Mouse (Mus musculus): ENCODE measurements around the gene Cnot11. TPM values are rescaled to one million over a fixed set of nuclear protein-coding genes. Genes with fewer than 3 reads are reported as not detected.

Gene Cnot11
- total and polyA plus RNA-seq, 2 experiments from 2014 or later = 12.7 to 31.7 TPM

DNA sequence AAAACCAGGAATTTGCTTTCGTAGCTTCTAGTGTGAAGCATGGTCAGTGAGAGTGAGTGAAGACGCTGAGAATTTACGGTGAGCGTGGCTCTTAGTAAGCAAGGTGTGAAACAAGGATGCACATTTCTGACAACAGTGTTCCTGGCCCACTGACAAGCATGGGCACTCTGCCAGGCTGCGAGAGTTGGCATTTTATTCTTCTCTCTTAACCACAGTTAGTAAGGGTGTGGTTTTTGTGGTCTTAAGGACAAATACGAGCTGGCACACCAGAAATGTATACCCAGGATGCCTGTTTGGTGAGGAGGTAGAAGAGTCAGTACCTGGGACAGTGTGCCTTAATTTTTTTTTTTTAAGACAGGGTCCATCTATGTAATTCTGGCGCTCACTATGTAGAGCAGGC lies 10.8 kb downstream of the Cnot11 start:
- H3K9ac ChIP-seq (replicated peaks; ENCODE audit: low read length) = no peak overlapping the region
- 78% methylated on average over 7 of the region's 7 CpGs for WGBS
- no peaks in the 10 kb centered on the region for H3K9me3 ChIP-seq (ENCODE audit: low read length)
- no peak overlapping the region for H3K4me3 ChIP-seq (ENCODE audit: low read length)
- TF ChIP-seq CTCF (IDR thresholded peaks at IDR 0.05; ENCODE audit: low read depth) = no peak
- no peak for ATAC-seq
- H3K27ac ChIP-seq = no peak overlapping the region
- H3K4me1 ChIP-seq (ENCODE audit: insufficient read depth, low read length) = no peaks in the 10 kb centered on the region
- H3K27me3 ChIP-seq (ENCODE audit: insufficient read depth, low read length) = no peaks in the 10 kb centered on the region
- peaks cover 25% of the 10 kb centered on the region for H3K36me3 ChIP-seq (ENCODE audit: insufficient read depth, low read length)
- DNase-seq (ENCODE audit: low spot score) = peak; percentile 8
- no peak overlapping the region for H3K4me2 ChIP-seq (ENCODE audit: low read depth, low read length)

DNA sequence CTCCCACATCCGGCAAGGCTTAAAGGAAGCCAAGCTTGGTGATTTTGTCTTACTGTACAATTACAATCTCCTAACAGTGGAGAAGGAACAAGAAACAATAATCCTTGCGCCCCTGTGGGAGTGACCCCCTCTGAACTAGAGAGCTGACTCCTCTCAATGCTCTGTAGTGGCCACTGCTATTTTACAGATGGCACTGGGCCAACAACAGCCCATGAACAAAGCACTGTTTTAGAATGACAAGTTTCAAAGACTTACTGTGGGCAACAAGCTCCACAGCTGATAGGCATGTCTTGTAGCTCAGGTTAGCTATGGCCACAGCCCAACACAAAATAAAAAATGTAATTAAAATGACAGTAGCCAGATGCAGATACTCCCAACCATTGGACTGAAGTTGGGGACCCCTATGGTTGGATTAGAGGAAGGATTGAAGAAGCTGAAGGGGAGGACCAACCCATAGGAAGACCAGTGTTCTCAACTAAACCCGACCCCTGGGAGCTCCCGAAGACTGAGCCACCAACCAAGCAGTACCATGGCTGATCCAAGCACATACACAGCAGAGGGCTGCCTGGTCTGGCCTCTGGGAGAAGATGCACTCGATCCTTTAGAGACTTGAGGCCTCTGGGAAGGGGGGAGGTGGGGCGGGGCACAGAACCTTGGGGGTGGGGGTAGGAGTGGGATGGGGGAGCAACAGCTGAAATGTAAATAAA lies 11.5 kb downstream of the Cnot11 start:
- TF ChIP-seq CTCF (IDR thresholded peaks at IDR 0.05; ENCODE audit: low read depth) = no peak
- Histone ChIP-seq H3K9ac (replicated peaks; ENCODE audit: low read length) (no peak overlapping the region), H3K4me2 (ENCODE audit: low read depth, low read length) (no peak overlapping the region), H3K36me3 (ENCODE audit: insufficient read depth, low read length) (peaks cover 24% of the 10 kb centered on the region), H3K4me1 (ENCODE audit: insufficient read depth, low read length) (no peaks in the 10 kb centered on the region), H3K4me3 (ENCODE audit: low read length) (no peak overlapping the region), H3K9me3 (ENCODE audit: low read length) (no peaks in the 10 kb centered on the region), H3K27ac (no peak overlapping the region), H3K27me3 (ENCODE audit: insufficient read depth, low read length) (no peaks in the 10 kb centered on the region)
- DNase-seq (ENCODE audit: low spot score) = no peak
- WGBS = 86% methylated on average over 6 of the region's 6 CpGs
- no peak for ATAC-seq

DNA sequence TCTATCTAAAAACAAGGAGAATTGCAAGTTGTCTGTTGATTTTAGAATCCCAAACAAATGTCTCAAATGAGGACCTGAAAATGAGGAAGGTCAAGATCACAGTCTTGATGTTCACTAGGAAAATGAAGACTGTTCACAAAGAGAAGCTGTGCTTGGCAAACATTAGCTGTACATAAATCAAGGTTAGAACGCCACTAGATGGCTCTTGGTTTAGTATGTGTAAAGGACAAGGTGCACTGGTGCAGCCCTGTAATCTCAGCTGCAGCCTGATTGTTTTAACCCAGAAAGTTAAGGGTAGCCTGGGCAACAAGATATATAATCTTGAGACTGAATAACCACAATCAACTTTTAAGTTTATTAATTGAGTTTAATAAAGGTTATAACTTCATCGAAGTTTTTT lies 12.4 kb downstream of the Cnot11 start:
- H3K27me3 ChIP-seq (ENCODE audit: insufficient read depth, low read length) = no peaks in the 10 kb centered on the region
- no peaks in the 10 kb centered on the region for H3K9me3 ChIP-seq (ENCODE audit: low read length)
- H3K9ac ChIP-seq (replicated peaks; ENCODE audit: low read length) = no peak overlapping the region
- H3K27ac ChIP-seq = no peak overlapping the region
- H3K4me1 ChIP-seq (ENCODE audit: insufficient read depth, low read length) = no peaks in the 10 kb centered on the region
- peak; percentile 41 for TF ChIP-seq CTCF (IDR thresholded peaks at IDR 0.05; ENCODE audit: low read depth)
- H3K36me3 ChIP-seq (ENCODE audit: insufficient read depth, low read length) = peaks cover 23% of the 10 kb centered on the region
- peak; percentile 48 for DNase-seq (ENCODE audit: low spot score)
- no peak; the same call in 1 of the 2 replicates for ATAC-seq
- 62% methylated on average over 2 of the region's 2 CpGs for WGBS
- H3K4me2 ChIP-seq (ENCODE audit: low read depth, low read length) = no peak overlapping the region
- no peak overlapping the region for H3K4me3 ChIP-seq (ENCODE audit: low read length)

DNA sequence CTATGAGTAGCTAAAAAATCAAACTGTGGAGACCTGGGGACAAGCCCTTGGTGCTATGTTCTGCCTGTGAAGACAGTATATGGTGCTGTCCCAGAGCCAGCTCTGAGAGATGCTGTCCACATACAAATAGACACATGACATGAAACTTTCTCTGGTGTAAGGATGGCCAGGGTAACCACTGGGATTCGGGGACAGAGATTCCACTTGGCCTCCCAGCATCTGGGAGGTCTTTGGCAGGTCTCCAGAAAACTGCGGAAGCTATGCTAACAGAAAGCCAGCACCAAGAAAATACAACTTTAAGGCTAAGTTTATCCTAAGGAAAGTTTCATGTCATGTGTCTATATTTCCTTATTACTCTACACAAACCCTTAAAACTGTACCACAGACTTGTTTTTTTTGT lies 15.0 kb downstream of the Cnot11 start:
- no peak for ATAC-seq
- peaks cover 24% of the 10 kb centered on the region for H3K36me3 ChIP-seq (ENCODE audit: insufficient read depth, low read length)
- no peak for TF ChIP-seq CTCF (IDR thresholded peaks at IDR 0.05; ENCODE audit: low read depth)
- H3K27ac ChIP-seq = no peak overlapping the region
- H3K4me3 ChIP-seq (ENCODE audit: low read length) = no peak overlapping the region
- no peaks in the 10 kb centered on the region for H3K9me3 ChIP-seq (ENCODE audit: low read length)
- no peak overlapping the region for H3K4me2 ChIP-seq (ENCODE audit: low read depth, low read length)
- no peaks in the 10 kb centered on the region for H3K27me3 ChIP-seq (ENCODE audit: insufficient read depth, low read length)
- H3K9ac ChIP-seq (replicated peaks; ENCODE audit: low read length) = no peak overlapping the region
- H3K4me1 ChIP-seq (ENCODE audit: insufficient read depth, low read length) = no peaks in the 10 kb centered on the region
- peak; percentile 23 for DNase-seq (ENCODE audit: low spot score)
- 69% methylated on average over 2 of the region's 2 CpGs for WGBS

DNA sequence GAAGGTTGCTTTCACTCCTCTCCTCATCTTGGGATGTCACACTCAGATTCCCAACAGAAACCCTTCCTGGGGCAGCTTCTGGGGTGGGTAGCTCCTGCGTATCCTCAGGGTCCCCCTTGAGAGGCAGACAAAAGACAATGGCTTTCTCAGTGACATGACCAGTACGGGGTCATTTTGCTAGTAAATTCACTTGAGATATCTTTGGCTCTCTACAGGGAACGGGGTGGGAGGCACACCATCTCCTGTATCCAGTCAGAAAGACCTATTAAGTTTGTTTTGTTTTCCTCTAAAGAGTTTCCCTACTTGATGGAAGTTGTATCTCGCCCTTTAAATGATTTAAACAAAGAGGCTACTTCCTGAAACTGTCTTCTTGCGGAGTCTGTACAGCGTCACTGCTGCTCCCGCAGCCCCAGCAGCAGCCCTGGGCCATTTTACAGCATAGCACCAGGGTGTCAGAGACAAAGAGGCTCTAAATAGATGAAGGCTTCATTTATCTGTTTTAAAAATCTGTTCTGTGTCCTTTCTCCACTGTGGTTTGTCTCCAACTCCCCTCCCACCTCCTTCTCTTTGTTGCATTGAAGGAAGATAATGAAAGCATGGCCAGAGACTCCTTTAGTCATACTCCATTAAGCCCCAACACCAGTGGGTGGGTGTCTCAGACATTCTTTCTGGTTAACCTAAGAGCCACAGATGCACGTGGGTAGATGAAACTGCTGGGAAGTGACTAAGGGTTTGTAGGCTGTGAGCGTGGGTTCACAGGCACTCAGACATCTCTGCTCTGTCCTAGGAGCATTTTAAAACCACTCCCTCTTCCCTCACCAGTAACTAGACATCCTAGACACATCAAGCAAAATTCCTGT lies 21.0 kb downstream of the Cnot11 start:
- H3K4me3 ChIP-seq (ENCODE audit: low read length) = no peak overlapping the region
- no peak for DNase-seq (ENCODE audit: low spot score)
- 34% methylated on average over 9 of the region's 9 CpGs for WGBS
- no peaks in the 10 kb centered on the region for H3K9me3 ChIP-seq (ENCODE audit: low read length)
- H3K36me3 ChIP-seq (ENCODE audit: insufficient read depth, low read length) = peaks cover 13% of the 10 kb centered on the region; the same call in 1 of the 2 replicates
- TF ChIP-seq CTCF (IDR thresholded peaks at IDR 0.05; ENCODE audit: low read depth) = no peak
- H3K4me1 ChIP-seq (ENCODE audit: insufficient read depth, low read length) = no peaks in the 10 kb centered on the region
- no peaks in the 10 kb centered on the region for H3K27me3 ChIP-seq (ENCODE audit: insufficient read depth, low read length)
- no peak overlapping the region for H3K27ac ChIP-seq
- no peak overlapping the region for H3K4me2 ChIP-seq (ENCODE audit: low read depth, low read length)
- no peak overlapping the region for H3K9ac ChIP-seq (replicated peaks; ENCODE audit: low read length)
- no peak for ATAC-seq

DNA sequence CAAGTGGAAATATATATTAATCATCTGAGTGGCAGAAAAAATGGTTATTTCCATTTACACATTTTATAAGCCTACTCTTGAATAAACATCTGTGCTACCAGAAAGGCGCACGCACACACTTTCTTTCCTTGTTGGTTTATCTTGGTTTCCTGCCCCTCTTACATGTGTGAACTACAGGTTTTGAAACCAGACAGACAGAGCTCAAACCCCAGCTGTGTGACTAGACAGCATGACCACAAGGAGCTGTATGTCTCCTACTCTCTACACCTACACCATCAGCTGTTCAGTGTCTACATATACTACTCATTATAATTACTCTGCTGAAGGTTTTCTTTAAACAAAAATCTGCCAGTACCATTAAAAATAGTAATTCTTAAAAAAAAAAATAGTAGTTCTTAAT lies 24.2 kb downstream of the Cnot11 start:
- peaks cover 12% of the 10 kb centered on the region; the same call in 1 of the 2 replicates for H3K36me3 ChIP-seq (ENCODE audit: insufficient read depth, low read length)
- no peak overlapping the region for H3K27ac ChIP-seq
- no peak overlapping the region for H3K4me3 ChIP-seq (ENCODE audit: low read length)
- ATAC-seq = no peak
- no peaks in the 10 kb centered on the region for H3K27me3 ChIP-seq (ENCODE audit: insufficient read depth, low read length)
- DNase-seq (ENCODE audit: low spot score) = no peak
- no peaks in the 10 kb centered on the region for H3K9me3 ChIP-seq (ENCODE audit: low read length)
- no peak for TF ChIP-seq CTCF (IDR thresholded peaks at IDR 0.05; ENCODE audit: low read depth)
- no peak overlapping the region for H3K9ac ChIP-seq (replicated peaks; ENCODE audit: low read length)
- H3K4me2 ChIP-seq (ENCODE audit: low read depth, low read length) = no peak overlapping the region
- no peaks in the 10 kb centered on the region for H3K4me1 ChIP-seq (ENCODE audit: insufficient read depth, low read length)
- WGBS = 100% methylated on average over 2 of the region's 2 CpGs
